Mouse (Mus musculus) 416B (cell line): ENCODE results near the gene Rgs9bp.
"Not testable (repeated sequence)": the region's sequence is repeated elsewhere in the genome, so short reads cannot be mapped to it uniquely, and the experiment has no call there.

ENCODE experiments used
- DNase-seq: peaks from one replicate; pipeline ENCODE4 v3.0.0; 2011; ENCODE audit warnings: low read depth

The Rgs9bp gene

GRCm38 (mm10) chr7:35530544-35530943, 54.8 kb downstream of the Rgs9bp start:
- not testable (repeated sequence) for DNase-seq

GRCm38 (mm10) chr7:35530026-35530425, 55.4 kb downstream of the Rgs9bp start:
- no peak for DNase-seq
